Mouse (Mus musculus) heart, postnatal 0 days (tissue): ENCODE results near the gene Higd1b.

Experiments used
- CTCF ChIP-seq: IDR thresholded peaks from 2 replicates; pipeline ENCODE4 v1.5.1; 2016; ENCODE audit warnings: antibody characterized with exemption, control low read depth, low read depth
- EP300 ChIP-seq: IDR thresholded peaks from 2 replicates; pipeline ENCODE4 v1.6.1; 2016; ENCODE audit warnings: antibody characterized with exemption, low read depth

DNA sequence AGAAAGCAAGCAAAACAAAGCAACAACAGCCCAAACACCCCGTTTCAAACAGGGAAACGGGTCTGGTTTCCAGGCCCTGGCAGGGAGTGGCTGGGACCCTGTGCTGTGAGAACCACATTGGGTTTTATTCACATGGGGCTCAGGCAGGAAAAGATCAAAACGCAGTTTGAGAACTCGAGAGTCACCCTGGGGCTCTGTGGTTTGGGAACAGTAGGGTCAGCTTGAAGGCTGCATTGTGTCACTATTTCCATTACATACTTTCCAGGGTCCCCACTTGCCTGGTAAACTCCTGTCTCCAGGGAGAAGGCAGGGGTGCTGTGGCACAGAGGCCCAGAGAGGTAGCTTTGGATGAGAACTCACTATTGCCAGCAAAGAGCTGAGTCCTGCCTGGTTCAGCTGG is 8.6 kb upstream of the Higd1b start:
- TF ChIP-seq EP300, result no peak
- no peak for TF ChIP-seq CTCF
